Mouse (Mus musculus) MEL (cell line): ENCODE measurements around the gene Atp5h. TPM values are rescaled to one million over a fixed set of nuclear protein-coding genes. Genes with fewer than 3 reads are reported as not detected.

ENCODE experiments used
- DNase-seq: peaks from one replicate; pipeline ENCODE4 v3.0.0; 2011; ENCODE audit warnings: low read depth, low spot score
- H3K27ac ChIP-seq: 2 replicates; pipeline ENCODE4 v1.5.1; 2012; ENCODE audit warnings: low read depth, mild to moderate bottlenecking, control low read depth, low read length, moderate library complexity; ENCODE audit not compliant: control insufficient read depth
- H3K27me3 ChIP-seq, 2 experiments: fragments of 150-350 bp in 1 of 2; sonication (generic) in 1 of 2; 2 replicates each; pipeline ENCODE4 v1.6.1; 2012; ENCODE audit warnings: low read length in 2 of 2, mild to moderate bottlenecking in 2 of 2, improper control_type of control experiment in 1 of 2, moderate library complexity in 1 of 2; ENCODE audit not compliant: insufficient read depth in 2 of 2, control insufficient read depth in 1 of 2
- H3K36me3 ChIP-seq, 2 experiments: 2 replicates each; pipeline ENCODE4 v1.6.1; 2012 to 2014; ENCODE audit warnings: low read length in 2 of 2, improper control_type of control experiment in 1 of 2, inconsistent platforms in 1 of 2, mild to moderate bottlenecking in 1 of 2; ENCODE audit not compliant: insufficient read depth in 2 of 2, control insufficient read depth in 1 of 2
- H3K4me1 ChIP-seq, 2 experiments: fragments of 150-350 bp in 1 of 2; sonication (generic) in 1 of 2; 2 replicates each; pipeline ENCODE4 v1.6.1; 2012; ENCODE audit warnings: low read length in 2 of 2, improper control_type of control experiment in 1 of 2, mild to moderate bottlenecking in 1 of 2; ENCODE audit not compliant: insufficient read depth in 2 of 2, control insufficient read depth in 1 of 2
- H3K4me3 ChIP-seq, 2 experiments: fragments of 150-350 bp in 1 of 2; sonication (generic) in 1 of 2; 2 replicates each; pipeline ENCODE4 v1.5.1; 2012; ENCODE audit warnings: low read depth in 2 of 2, low read length in 2 of 2, mild to moderate bottlenecking in 2 of 2, moderate library complexity in 2 of 2, control low read depth in 1 of 2, improper control_type of control experiment in 1 of 2; ENCODE audit not compliant: control insufficient read depth in 1 of 2, insufficient read depth in 1 of 2
- H3K79me2 ChIP-seq: 2 replicates; pipeline ENCODE4 v1.6.1; 2012; ENCODE audit warnings: mild to moderate bottlenecking, low read length, moderate library complexity; ENCODE audit not compliant: control insufficient read depth, poor library complexity, insufficient read depth
- H3K9ac ChIP-seq: 2 replicates; pipeline ENCODE4 v1.6.1; 2012; ENCODE audit warnings: low read depth, mild to moderate bottlenecking, control low read depth, low read length, moderate library complexity; ENCODE audit not compliant: control insufficient read depth, poor library complexity, severe bottlenecking
- H3K9me3 ChIP-seq: fragments of 150-350 bp; sonication (generic); replicated peaks from 2 replicates; pipeline ENCODE4 v1.6.1; 2012; ENCODE audit warnings: mild to moderate bottlenecking, low read length, improper control_type of control experiment, moderate library complexity; ENCODE audit not compliant: insufficient read depth
- CHD1 ChIP-seq: IDR thresholded peaks from 2 replicates; pipeline ENCODE4 v1.6.1; 2012; ENCODE audit warnings: low read depth, mild to moderate bottlenecking, inconsistent platforms, low read length, improper control_type of control experiment
- CHD2 ChIP-seq: IDR thresholded peaks from 2 replicates; pipeline ENCODE4 v1.6.1; 2011; ENCODE audit warnings: low read length, improper control_type of control experiment
- E2F4 ChIP-seq: IDR thresholded peaks from 2 replicates; pipeline ENCODE4 v1.6.1; 2011; ENCODE audit warnings: low read depth, low read length, improper control_type of control experiment, borderline replicate concordance
- ETS1 ChIP-seq: IDR thresholded peaks from 2 replicates; pipeline ENCODE4 v1.6.1; 2012; ENCODE audit warnings: low read depth, mild to moderate bottlenecking, inconsistent platforms, low read length, improper control_type of control experiment, moderate library complexity
- GABPA ChIP-seq: IDR thresholded peaks from 2 replicates; pipeline ENCODE4 v1.6.1; 2012; ENCODE audit warnings: low read depth, mild to moderate bottlenecking, inconsistent platforms, low read length, improper control_type of control experiment, moderate library complexity
- JUND ChIP-seq: IDR thresholded peaks from 2 replicates; pipeline ENCODE4 v1.6.1; 2011; ENCODE audit warnings: low read depth, mild to moderate bottlenecking, improper control_type of control experiment, low read length
- KAT2A ChIP-seq: conservative IDR thresholded peaks from 2 replicates; pipeline ENCODE4 v1.6.1; 2012; ENCODE audit warnings: low read depth, low read length, improper control_type of control experiment, inconsistent platforms
- MAX ChIP-seq: IDR thresholded peaks from 2 replicates; pipeline ENCODE4 v1.6.1; 2011; ENCODE audit warnings: low read length, improper control_type of control experiment
- MAZ ChIP-seq: IDR thresholded peaks from 2 replicates; pipeline ENCODE4 v1.6.1; 2012; ENCODE audit warnings: low read depth, mild to moderate bottlenecking, inconsistent platforms, low read length, improper control_type of control experiment
- MYB ChIP-seq: IDR thresholded peaks from 2 replicates; pipeline ENCODE4 v1.6.1; 2011; ENCODE audit warnings: mild to moderate bottlenecking, low read depth, low read length, improper control_type of control experiment
- NRF1 ChIP-seq: IDR thresholded peaks from 2 replicates; pipeline ENCODE4 v1.6.1; 2014; ENCODE audit warnings: low read depth, mild to moderate bottlenecking, inconsistent platforms, low read length, improper control_type of control experiment, moderate library complexity; ENCODE audit not compliant: poor library complexity, insufficient read depth, severe bottlenecking
- POLR2A ChIP-seq, 2 experiments: IDR thresholded peaks; 2 replicates each; pipeline ENCODE4 v1.6.1; 2011 to 2012; ENCODE audit warnings: low read length in 2 of 2, mild to moderate bottlenecking in 2 of 2, control low read depth in 1 of 2, improper control_type of control experiment in 1 of 2, low read depth in 1 of 2, moderate library complexity in 1 of 2; ENCODE audit not compliant: control insufficient read depth in 1 of 2, insufficient read depth in 1 of 2, poor library complexity in 1 of 2
- RCOR1 ChIP-seq: IDR thresholded peaks from 2 replicates; pipeline ENCODE4 v1.6.1; 2012; ENCODE audit warnings: low read depth, mild to moderate bottlenecking, inconsistent platforms, low read length, improper control_type of control experiment
- SIN3A ChIP-seq: IDR thresholded peaks from 2 replicates; pipeline ENCODE4 v1.6.1; 2012; ENCODE audit warnings: low read length, improper control_type of control experiment, inconsistent platforms
- TBP ChIP-seq: IDR thresholded peaks from 2 replicates; pipeline ENCODE4 v1.8.0; 2011; ENCODE audit warnings: low read depth, low read length, improper control_type of control experiment
- UBTF ChIP-seq: IDR thresholded peaks from 2 replicates; pipeline ENCODE4 v1.6.1; 2012; ENCODE audit warnings: low read depth, mild to moderate bottlenecking, inconsistent platforms, low read length, improper control_type of control experiment, moderate library complexity, borderline replicate concordance; ENCODE audit not compliant: insufficient read depth
- USF2 ChIP-seq, 2 experiments: IDR thresholded peaks; 2 replicates each; pipeline ENCODE4 v1.6.1; 2011 to 2012; ENCODE audit warnings: improper control_type of control experiment in 2 of 2, low read length in 2 of 2, borderline replicate concordance in 1 of 2, inconsistent platforms in 1 of 2, low read depth in 1 of 2, mild to moderate bottlenecking in 1 of 2; ENCODE audit not compliant: insufficient read depth in 1 of 2
- polyA plus RNA-seq, 2 experiments: library from polyadenylated mRNA; stranded (reverse) in 1 of 2; unstranded in 1 of 2; fragments of >175 nt in 1 of 2; fragments of >200 nt in 1 of 2; gene quantifications; 2 replicates each; pipeline versions ENCODE4 v1.2.1 to v1.2.4; 2012; ENCODE audit warnings: low replicate concordance in 2 of 2, low read depth in 1 of 2; ENCODE audit not compliant: insufficient read length in 2 of 2, insufficient read depth in 1 of 2, missing spikeins in 1 of 2
- total RNA-seq: library from RNA; depleted of rRNA; stranded (reverse); fragments of 300-350 nt; gene quantifications from 2 replicates; pipeline ENCODE4 v1.2.3, GENCODE M21; 2012

Atp5h gene
- total and polyA plus RNA-seq, 3 experiments = 525 to 1,715 (median 706) TPM

GRCm38 (mm10) chr11:115448998-115449397 lies 29.2 kb upstream of the Atp5h start:
- Histone ChIP-seq H3K36me3 (no peaks in the 10 kb centered on the region), H3K27me3 (no peaks in the 10 kb centered on the region), H3K27ac (no peak overlapping the region), H3K4me1 (peaks cover 3 to 13% of the 10 kb centered on the region in 2 experiments), H3K79me2 (no peaks in the 10 kb centered on the region), H3K9me3 (no peaks in the 10 kb centered on the region), H3K9ac (no peak overlapping the region), H3K4me3 (no peak overlapping the region)
- TF ChIP-seq USF2 (IDR thresholded peaks at IDR 0.05; ENCODE audit: borderline replicate concordance in 1 of 2, insufficient read depth in 1 of 2, low read depth in 1 of 2, low read length in 2 of 2) (no peak), KAT2A (no peak), CHD1 (no peak), MYB (no peak), POLR2A (IDR thresholded peaks at IDR 0.05; ENCODE audit: control insufficient read depth in 1 of 2, insufficient read depth in 1 of 2, low read depth in 1 of 2, low read length in 2 of 2, poor library complexity in 1 of 2) (no peak)
- DNase-seq = no peak

GRCm38 (mm10) chr11:115448075-115448474 lies 28.3 kb upstream of the Atp5h start:
- peaks cover 3 to 11% of the 10 kb centered on the region in 2 experiments for H3K4me1 ChIP-seq
- TF ChIP-seq MYB (no peak), JUND (no peak), MAX (no peak), GABPA (no peak), RCOR1 (no peak), KAT2A (no peak), E2F4 (no peak), SIN3A (no peak), ETS1 (no peak), UBTF (no peak), POLR2A (IDR thresholded peaks at IDR 0.05; ENCODE audit: control insufficient read depth in 1 of 2, insufficient read depth in 1 of 2, low read depth in 1 of 2, low read length in 2 of 2, poor library complexity in 1 of 2) (no peak), NRF1 (no peak), CHD2 (no peak), TBP (no peak), MAZ (no peak)
- no peaks in the 10 kb centered on the region for H3K79me2 ChIP-seq
- no peak overlapping the region for H3K9ac ChIP-seq
- H3K9me3 ChIP-seq = no peaks in the 10 kb centered on the region
- H3K36me3 ChIP-seq = no peaks in the 10 kb centered on the region
- H3K27ac ChIP-seq = no peak overlapping the region
- DNase-seq = no peak
- no peak overlapping the region for H3K4me3 ChIP-seq
- H3K27me3 ChIP-seq = no peaks in the 10 kb centered on the region
